Mouse (Mus musculus): Measurements from ENCODE around the gene Tpmt. TPM values are rescaled to one million over a fixed set of nuclear protein-coding genes. Genes with fewer than 3 reads are reported as not detected.

Tpmt gene
- total RNA-seq (2021): 1 to 10 TPM; 5.2 to 8.6 TPM
- polyA plus RNA-seq (2012; rRNA removed): 1.2 and 1.4 TPM in 2 replicates
- long read RNA-seq, partial matches to known transcripts: 0 of 4 reads
- long read RNA-seq, other reads (novel, unspliced or antisense): 3 of 4 reads

DNA sequence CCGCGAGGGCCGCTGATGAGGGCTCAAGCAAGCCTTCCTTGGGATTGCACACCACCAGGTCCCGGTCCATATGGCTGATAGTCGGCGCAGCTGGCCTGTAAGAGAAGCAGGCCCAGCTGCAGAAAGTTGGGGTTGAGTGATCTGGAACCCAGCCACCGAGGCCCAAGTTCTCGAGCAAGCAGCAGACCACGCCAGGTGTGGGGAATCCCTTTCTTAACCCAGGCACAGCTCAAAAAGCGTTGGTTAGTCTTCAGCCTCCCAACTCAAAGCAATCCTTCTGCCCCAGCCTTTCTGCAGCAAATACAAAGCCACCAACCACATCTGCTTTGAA is at the start of gene Tpmt:
TSS of gene Tpmt (minus strand) at position 121 of the 331 bp plus-strand sequence.
- DNase-seq: no peak

DNA sequence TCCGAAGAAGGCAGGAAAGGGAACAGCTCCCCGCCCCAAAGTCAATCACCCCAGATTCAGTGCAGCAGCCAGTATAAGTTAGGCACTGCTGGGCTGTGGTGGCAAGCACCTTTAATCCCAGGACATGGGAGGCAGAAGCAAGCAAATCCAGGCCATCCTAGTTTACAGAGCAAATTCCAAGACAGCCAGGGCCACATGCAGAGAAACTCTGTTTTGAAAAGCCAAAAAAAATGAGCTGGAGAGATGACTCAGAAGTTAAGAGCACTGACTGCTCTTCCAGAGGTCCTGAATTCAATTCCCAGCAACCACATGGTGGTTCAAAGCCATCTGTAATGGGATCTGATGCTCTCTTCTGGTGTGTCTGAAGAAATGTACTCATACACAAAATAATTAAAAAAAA is 49.3 kb upstream of the Tpmt start:
- no peak for DNase-seq

- no peak for DNase-seq
Measured at GRCm38 (mm10) chr13:47089271-47089670, 44.7 kb upstream of the Tpmt start.

DNA sequence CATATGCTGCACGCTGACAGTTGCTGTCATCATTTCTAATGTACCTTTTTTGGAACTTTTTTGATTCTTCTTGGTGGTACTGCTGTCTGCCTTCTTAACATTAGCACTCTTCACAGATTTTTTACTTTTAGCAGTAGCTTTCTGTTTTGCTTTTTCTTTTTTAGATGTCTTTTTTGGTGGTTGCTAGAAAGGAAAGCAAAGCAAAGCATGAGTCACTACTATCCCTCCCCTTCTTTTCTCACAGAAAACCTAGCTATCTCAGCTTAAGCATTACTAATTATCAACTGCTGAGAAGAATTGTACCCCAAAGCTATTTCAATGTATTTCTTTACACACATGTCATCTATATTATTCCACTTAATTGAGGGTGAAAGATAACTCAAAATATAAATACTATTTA is 43.9 kb upstream of the Tpmt start:
- no peak for DNase-seq

DNA sequence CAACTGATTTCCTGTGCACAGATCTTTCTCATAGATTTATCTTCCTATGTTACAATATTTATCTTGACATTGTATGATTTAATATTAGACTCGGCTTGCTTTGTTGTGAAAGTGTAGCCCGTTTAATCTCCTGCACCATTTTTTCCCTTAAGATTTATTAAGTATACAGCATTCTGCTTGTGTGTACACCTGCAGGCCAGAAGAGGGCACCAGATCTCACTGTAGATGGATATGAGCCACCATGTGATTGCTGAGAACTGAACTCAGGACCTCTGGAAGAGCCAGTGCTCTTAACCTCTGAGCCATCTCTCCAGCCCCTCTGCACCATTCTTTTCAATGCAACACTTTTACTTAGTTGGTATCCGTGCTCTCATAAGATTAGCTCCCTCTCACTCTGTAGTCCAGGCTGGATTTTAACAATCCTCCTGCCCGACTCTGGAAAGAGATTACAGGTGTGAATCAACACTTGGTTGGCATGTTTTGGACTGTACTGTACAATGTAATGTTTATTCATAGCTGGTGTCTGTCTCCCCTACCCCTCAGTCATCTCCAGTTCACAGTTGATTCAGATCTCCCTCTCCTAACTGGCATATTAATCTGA is 36.5 kb upstream of the Tpmt start:
- no peak for DNase-seq

GRCm38 (mm10) chr13:47078799-47079198 is 34.3 kb upstream of the Tpmt start:
- DNase-seq: no peak

- no peak for DNase-seq
Measured at GRCm38 (mm10) chr13:47077367-47077766, 32.8 kb upstream of the Tpmt start.

DNA sequence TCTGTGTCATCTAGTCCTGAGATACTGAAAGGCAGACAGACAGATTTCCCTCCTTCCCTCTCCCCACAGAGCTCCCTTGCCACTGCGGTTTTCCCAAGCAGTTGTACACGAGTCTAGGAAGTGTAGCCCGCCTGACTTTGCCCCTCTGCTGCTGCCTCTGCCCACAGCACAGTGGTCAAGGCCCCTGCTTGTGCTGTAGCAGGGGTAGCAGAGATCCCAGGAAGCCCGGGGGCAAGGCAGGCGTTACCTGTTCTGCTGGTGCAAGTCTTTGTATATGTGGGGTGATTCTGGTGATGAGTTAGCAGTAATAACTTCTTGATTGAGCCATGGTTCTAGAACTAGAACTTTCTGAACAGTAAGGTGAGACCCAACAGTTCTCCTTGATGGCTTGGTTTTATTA is 31.6 kb upstream of the Tpmt start:
- no peak for DNase-seq

- DNase-seq: no peak
Measured at GRCm38 (mm10) chr13:47072484-47072883, 27.9 kb upstream of the Tpmt start.

DNA sequence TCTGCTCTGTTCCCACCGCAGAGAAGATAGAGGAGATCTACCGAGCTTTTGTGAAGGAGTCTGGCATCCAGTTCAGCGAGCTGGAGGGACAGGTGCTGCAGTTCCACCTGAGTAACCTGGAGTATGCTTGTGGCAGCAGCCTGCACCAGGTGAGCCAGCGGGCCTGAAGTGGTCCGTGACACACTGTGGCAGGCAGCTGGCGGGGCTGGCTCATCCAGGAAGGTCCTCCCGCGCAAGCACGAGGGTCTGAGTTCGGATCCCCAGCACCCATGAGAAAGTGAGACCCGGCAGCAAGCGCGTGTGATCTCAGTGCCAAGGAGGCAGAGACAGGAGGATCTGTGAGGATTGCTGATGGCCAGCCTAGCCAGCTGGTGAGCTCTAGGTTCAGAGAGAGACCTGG is 27.3 kb upstream of the Tpmt start:
- no peak for DNase-seq

DNA sequence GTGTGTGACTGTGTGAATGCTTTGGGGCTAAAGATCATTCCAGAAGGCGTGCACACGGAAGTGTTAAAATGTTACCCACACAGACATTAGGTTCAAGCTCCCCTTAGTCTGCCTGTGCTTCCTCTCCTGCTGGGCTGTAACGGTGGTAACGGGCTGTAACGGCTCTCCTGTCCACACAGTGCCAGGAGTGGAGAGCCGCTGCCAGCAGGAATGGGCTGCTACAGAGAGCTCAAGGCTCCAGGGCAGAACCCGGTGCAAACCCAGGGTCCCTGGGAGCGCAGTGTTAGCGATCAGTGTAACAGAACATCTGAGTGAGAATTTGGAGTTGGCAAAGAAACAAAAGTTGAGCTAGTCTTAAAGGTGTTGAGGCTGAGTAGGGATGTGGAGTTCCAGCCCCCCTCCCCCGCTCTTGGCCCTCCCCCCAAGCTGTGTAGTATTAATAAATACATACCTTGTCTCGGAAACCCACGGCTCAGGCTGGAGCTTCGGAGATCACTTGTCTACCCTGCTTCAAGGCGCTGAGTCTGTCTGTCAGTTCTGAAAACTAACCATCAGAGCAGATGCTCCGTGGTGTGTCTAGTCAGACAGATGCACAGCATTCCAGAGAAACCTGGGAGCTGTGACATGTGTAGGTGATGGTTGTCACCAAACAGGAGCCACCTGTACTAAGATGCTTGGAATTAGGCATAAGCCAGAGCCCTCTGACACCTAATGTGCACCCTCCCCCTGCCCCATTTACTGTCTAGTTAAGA is 26.0 kb upstream of the Tpmt start:
- no peak for DNase-seq

- DNase-seq: no peak
Measured at GRCm38 (mm10) chr13:47067001-47067400, 22.5 kb upstream of the Tpmt start.

DNA sequence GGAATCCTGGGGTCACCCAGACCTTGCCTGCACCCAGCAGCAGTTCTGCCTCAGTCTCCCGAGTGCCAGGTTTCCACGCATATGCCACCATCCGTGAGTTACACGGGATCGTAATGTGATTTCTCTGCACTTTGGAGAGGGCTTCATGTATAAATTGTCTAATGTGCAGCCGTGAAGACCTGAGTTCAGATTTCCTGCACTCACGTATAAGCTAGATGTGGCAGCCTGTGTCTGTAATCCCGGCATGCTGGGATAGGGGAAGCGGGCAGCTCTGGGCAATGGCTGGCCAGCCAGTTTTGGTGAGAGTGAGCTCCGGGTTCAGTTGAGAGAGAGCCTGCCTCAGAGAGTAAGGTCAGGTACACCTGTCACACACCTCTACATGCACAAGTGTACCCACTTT is 22.0 kb upstream of the Tpmt start:
- no peak for DNase-seq

GRCm38 (mm10) chr13:47063985-47064760 is 19.6 kb upstream of the Tpmt start:
- no peak for DNase-seq

GRCm38 (mm10) chr13:47062756-47063155 is 18.2 kb upstream of the Tpmt start:
- no peak for DNase-seq

DNA sequence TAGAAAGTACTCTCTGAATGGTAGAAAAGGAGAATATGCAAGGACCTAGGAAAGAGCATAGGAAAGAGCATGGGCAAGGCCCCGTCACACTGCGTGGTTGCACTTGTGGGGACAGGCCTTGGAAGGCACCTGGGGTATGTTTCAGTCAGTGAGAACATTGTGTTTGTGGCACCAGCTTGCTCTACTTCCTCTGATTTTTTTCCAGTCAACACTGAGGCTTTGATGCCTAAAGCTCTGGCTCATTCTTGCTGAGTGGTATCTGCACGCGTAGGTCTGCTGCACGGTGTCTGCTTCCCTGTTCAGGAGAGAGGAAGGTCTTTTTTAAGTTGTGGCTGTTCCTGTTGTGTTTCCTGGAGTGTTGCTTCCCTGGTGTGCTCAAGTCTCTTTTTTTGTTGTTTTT is 12.2 kb upstream of the Tpmt start:
- DNase-seq: no peak

- DNase-seq: no peak
Measured at GRCm38 (mm10) chr13:47056126-47056525, 11.6 kb upstream of the Tpmt start.

GRCm38 (mm10) chr13:47053971-47054370 is 9.4 kb upstream of the Tpmt start:
- no peak for DNase-seq

GRCm38 (mm10) chr13:47050009-47050408 is 5.5 kb upstream of the Tpmt start:
- DNase-seq: no peak

GRCm38 (mm10) chr13:47047996-47048395 is 3.5 kb upstream of the Tpmt start:
- DNase-seq: no peak

DNA sequence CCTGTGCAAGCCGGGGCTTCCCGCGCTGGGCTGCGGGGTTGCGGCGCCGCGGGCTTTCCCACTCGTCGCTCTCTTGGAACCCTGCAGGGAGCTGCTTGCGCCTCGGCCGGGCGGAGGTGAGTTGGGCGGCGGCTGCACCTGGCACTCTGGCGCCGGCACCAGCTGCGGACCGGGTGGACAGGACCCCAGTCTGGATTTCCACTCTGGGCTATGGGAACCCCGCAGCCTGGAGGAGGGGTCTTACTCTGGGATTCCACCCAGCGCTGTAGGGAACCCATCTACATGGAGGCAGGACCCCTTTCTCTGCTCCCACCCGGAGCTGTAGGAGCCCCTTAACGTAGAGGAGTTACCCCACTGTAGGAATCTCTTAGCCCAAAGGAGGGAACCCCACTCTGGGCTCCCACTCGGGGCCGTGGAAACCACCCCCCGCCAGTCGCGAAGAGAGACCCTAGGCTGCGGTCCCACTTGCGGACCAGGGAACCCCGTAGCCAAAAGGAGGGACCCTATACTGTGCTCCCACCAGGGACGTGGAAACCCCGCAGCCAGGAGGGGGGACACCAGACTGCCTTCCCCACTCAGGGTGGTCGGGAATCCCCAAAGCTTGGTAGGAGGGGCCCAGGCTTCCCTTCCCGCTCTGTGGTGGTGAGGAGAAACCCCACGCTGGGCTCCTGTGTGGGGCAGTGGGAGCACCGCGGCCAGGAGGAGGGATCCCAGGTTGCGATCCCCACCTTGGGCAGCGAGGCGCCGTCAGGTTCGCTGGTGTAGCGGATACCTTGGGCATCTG is 512 bp downstream of the Tpmt start:
- DNase-seq: no peak

DNA sequence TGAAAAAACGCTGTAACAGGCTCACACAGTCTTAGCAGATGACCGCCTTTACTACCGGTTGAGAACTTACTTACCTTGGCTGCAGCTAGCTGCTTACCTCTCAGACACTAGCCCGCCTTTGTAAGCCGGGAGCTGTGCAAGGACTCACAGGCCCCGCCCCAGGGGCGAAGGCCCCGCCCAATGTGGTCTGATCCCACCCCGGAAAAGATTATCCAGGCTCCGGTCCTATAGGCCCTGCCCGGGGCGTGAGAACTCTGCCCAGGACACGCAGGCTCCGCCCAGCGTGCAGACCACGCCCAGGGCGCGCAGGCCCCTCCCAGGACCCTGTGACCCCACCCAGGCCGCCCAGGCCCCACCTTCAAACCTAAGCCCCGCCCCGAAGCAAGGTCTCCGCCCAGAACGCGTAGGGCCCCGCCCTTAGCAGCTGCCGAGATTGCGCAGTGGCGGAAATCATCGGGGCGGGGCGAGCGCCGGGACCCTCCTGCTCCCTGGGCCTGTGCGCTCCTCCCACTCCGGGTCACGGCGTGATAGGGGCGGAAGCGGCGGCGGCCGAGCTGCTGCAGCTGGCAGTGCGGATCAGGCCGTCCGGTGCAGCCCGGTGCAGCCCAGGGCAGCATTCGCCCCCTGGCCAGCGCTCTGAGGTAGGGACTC is 1.4 kb downstream of the Tpmt start, which contains the start of gene Kdm1b:
TSS of gene Kdm1b (plus strand) at position 470 of the 651 bp plus-strand sequence.
- peak; percentile 99 for DNase-seq
